ENCODE assay signal across 16 mouse cellular contexts in genomic region chr14:120256146-120256545, GRCm38 (mm10). TPM values are rescaled to one million over a fixed set of nuclear protein-coding genes. Genes with fewer than 3 reads are reported as not detected.
DNase-seq lines count a peak whose midpoint lies in the region; ATAC-seq and TF ChIP-seq lines count a peak whose summit lies in the region.
"Had no signal": no experiment of that assay in that cellular context is flagged by ENCODE, and none has a peak within 500 bp of the region (broad histone marks: within the 10 kb centered on the region; RNA-seq: fewer than 3 reads in every experiment).

No protein-coding gene starts in this region.

- WGBS in intestine, embryonic 14.5 days = 65% methylated on average over 2 of the region's 2 CpGs
- WGBS in intestine, embryonic 15.5 days = 65% methylated on average over 2 of the region's 2 CpGs
- 98% methylated on average over 2 of the region's 2 CpGs for WGBS in liver, postnatal 0 days (ENCODE audit: insufficient replicate concordance)

- no peak for TF ChIP-seq EP300 in liver, postnatal 0 days (IDR thresholded peaks at IDR 0.05; ENCODE audit: low read depth)

- TF ChIP-seq POLR2A in brain, embryonic 14.5 days (IDR thresholded peaks at IDR 0.05; ENCODE audit: borderline replicate concordance, extremely low read depth, insufficient read depth, insufficient read length, poor library complexity, severe bottlenecking) = no peak

- H3K36me3 ChIP-seq in intestine, embryonic 14.5 days (ENCODE audit: control insufficient read depth, insufficient read depth, low read length) = no peaks in the 10 kb centered on the region
- no peaks in the 10 kb centered on the region for H3K36me3 ChIP-seq in intestine, embryonic 15.5 days
- H3K36me3 ChIP-seq in liver, postnatal 0 days (replicated peaks; ENCODE audit: insufficient read depth, low read length) = no peaks in the 10 kb centered on the region
- no peaks in the 10 kb centered on the region for H3K36me3 ChIP-seq in G1E (replicated peaks)
- H3K36me3 ChIP-seq: embryonic facial prominence, embryonic 15.5 days; forebrain, embryonic 15.5 days; kidney, embryonic 15.5 days; limb, embryonic 10.5 days had no signal

- DNase-seq in intestine, embryonic 14.5 days (ENCODE audit: low spot score) = no peak
- DNase-seq in liver, postnatal 0 days = no peak
- DNase-seq in liver = no peak
- DNase-seq in G1E (ENCODE audit: low spot score) = no peak
- DNase-seq in brain, embryonic 14.5 days (ENCODE audit: low read depth) = no peak
- no peak for DNase-seq in gastrocnemius, postnatal 10 days
- no peak for DNase-seq in retina, postnatal 1 day
- DNase-seq: adrenal gland, postnatal 25 days; lung, adult 2 months had no signal

- no peak overlapping the region for H3K4me2 ChIP-seq in intestine, embryonic 14.5 days (ENCODE audit: low read length)
- H3K4me2 ChIP-seq in intestine, embryonic 15.5 days (replicated peaks) = no peak overlapping the region
- H3K4me2 ChIP-seq in liver, postnatal 0 days (ENCODE audit: low read depth, low read length) = no peak overlapping the region
- H3K4me2 ChIP-seq: embryonic facial prominence, embryonic 15.5 days; forebrain, embryonic 15.5 days; kidney, embryonic 15.5 days had no signal

- peak; percentile 33 for TF ChIP-seq CTCF in liver, postnatal 0 days (IDR thresholded peaks at IDR 0.05; ENCODE audit: low read depth)
- TF ChIP-seq CTCF in G1E (IDR thresholded peaks at IDR 0.05; ENCODE audit: low read depth, low read length) = 0 out of 2 replicates have a peak, but pooled peaks have one; percentile 15
- peak; percentile 11; the same call in 1 of the 2 replicates for TF ChIP-seq CTCF in brain, embryonic 14.5 days (IDR thresholded peaks at IDR 0.05; ENCODE audit: borderline replicate concordance, extremely low read depth, insufficient read depth, insufficient read length)

- ATAC-seq in intestine, embryonic 14.5 days (replicated peaks; ENCODE audit: low FRiP score, low TSS enrichment, low read depth) = no peak
- no peak for ATAC-seq in intestine, embryonic 15.5 days
- no peak for ATAC-seq in liver, postnatal 0 days
- ATAC-seq in G1E (ENCODE audit: extremely low read depth, insufficient number of reproducible peaks, low FRiP score, poor library complexity, severe bottlenecking) = no peak
- ATAC-seq: forebrain, embryonic 15.5 days had no signal

- no peak overlapping the region for H3K9ac ChIP-seq in intestine, embryonic 14.5 days (ENCODE audit: low read length)
- H3K9ac ChIP-seq in intestine, embryonic 15.5 days = no peak overlapping the region
- H3K9ac ChIP-seq in liver, postnatal 0 days (replicated peaks) = no peak overlapping the region
- H3K9ac ChIP-seq: embryonic facial prominence, embryonic 15.5 days; forebrain, embryonic 15.5 days; kidney, embryonic 15.5 days had no signal

- H3K4me3 ChIP-seq in intestine, embryonic 14.5 days (ENCODE audit: low read depth, low read length) = no peak overlapping the region
- no peak overlapping the region for H3K4me3 ChIP-seq in intestine, embryonic 15.5 days (replicated peaks)
- no peak overlapping the region for H3K4me3 ChIP-seq in liver, postnatal 0 days (ENCODE audit: low read depth, low read length)
- H3K4me3 ChIP-seq in G1E (ENCODE audit: low read depth, low read length) = no peak overlapping the region
- H3K4me3 ChIP-seq: embryonic facial prominence, embryonic 15.5 days; forebrain, embryonic 15.5 days; kidney, embryonic 15.5 days; limb, embryonic 10.5 days; myocyte had no signal

- no peaks in the 10 kb centered on the region for H3K27me3 ChIP-seq in intestine, embryonic 14.5 days (replicated peaks; ENCODE audit: control insufficient read depth, insufficient read depth, low read length)
- no peaks in the 10 kb centered on the region for H3K27me3 ChIP-seq in intestine, embryonic 15.5 days (replicated peaks)
- no peaks in the 10 kb centered on the region for H3K27me3 ChIP-seq in liver, postnatal 0 days (ENCODE audit: insufficient read depth, low read length)
- no peaks in the 10 kb centered on the region for H3K27me3 ChIP-seq in G1E (ENCODE audit: insufficient read depth, low read length)
- H3K27me3 ChIP-seq: embryonic facial prominence, embryonic 15.5 days; forebrain, embryonic 15.5 days; kidney, embryonic 15.5 days; megakaryocyte, embryonic 14.5 days had no signal

- no peaks in the 10 kb centered on the region for H3K9me3 ChIP-seq in intestine, embryonic 14.5 days (ENCODE audit: control insufficient read depth, low read length)
- no peaks in the 10 kb centered on the region for H3K9me3 ChIP-seq in intestine, embryonic 15.5 days
- no peaks in the 10 kb centered on the region for H3K9me3 ChIP-seq in liver, postnatal 0 days (ENCODE audit: low read length)
- peaks cover 6% of the 10 kb centered on the region; the same call in 1 of the 2 replicates for H3K9me3 ChIP-seq in G1E (replicated peaks)
- H3K9me3 ChIP-seq: embryonic facial prominence, embryonic 15.5 days; forebrain, embryonic 15.5 days; kidney, embryonic 15.5 days; limb, embryonic 10.5 days had no signal

- peaks cover 12% of the 10 kb centered on the region for H3K4me1 ChIP-seq in intestine, embryonic 14.5 days (replicated peaks; ENCODE audit: control insufficient read depth, insufficient read depth, low read length)
- peaks cover 12% of the 10 kb centered on the region; the same call in 1 of the 2 replicates for H3K4me1 ChIP-seq in intestine, embryonic 15.5 days (replicated peaks)
- H3K4me1 ChIP-seq in liver, postnatal 0 days (ENCODE audit: insufficient read depth) = peaks cover 3% of the 10 kb centered on the region; the same call in 1 of the 2 replicates
- no peaks in the 10 kb centered on the region for H3K4me1 ChIP-seq in G1E (ENCODE audit: insufficient read depth, low read depth, low read length)
- H3K4me1 ChIP-seq: embryonic facial prominence, embryonic 15.5 days; forebrain, embryonic 15.5 days; limb, embryonic 10.5 days had no signal

- H3K27ac ChIP-seq in intestine, embryonic 14.5 days (ENCODE audit: low read depth) = peak overlapping the region; percentile 36; the same call in 1 of the 2 replicates
- no peak overlapping the region for H3K27ac ChIP-seq in intestine, embryonic 15.5 days
- no peak overlapping the region for H3K27ac ChIP-seq in liver, postnatal 0 days (ENCODE audit: low read depth)
- H3K27ac ChIP-seq: embryonic facial prominence, embryonic 15.5 days; forebrain, embryonic 15.5 days; kidney, embryonic 15.5 days; limb, embryonic 10.5 days had no signal

RNA-seq across cellular contexts. Expression of gene Mbnl2, which starts 19.3 kb away (rescaled TPM):
- 111 and 118 TPM in 2 replicates for polyA plus RNA-seq in intestine, embryonic 14.5 days (2014; fragmentation: Nextera tagmentation; extraction: Ambion mirVana)
- 105 and 111 TPM in 2 replicates for polyA plus RNA-seq in intestine, embryonic 15.5 days (2015; fragmentation: Nextera tagmentation; extraction: Ambion mirVana)
- 16.0 and 16.9 TPM in 2 replicates for polyA plus RNA-seq in liver, postnatal 0 days (2015; fragmentation: Nextera tagmentation; extraction: Ambion mirVana)
- 140 and 158 TPM in 2 replicates for total RNA-seq in G1E (2014; fragmentation: Nextera tagmentation)
- total RNA-seq in G1E (2017) = 67.0 and 70.1 TPM in 2 replicates
- 24.4 TPM in 2 replicates for polyA plus RNA-seq in G1E (2012)
- 16.9 and 20.2 TPM in 2 replicates for polyA plus RNA-seq in brain, embryonic 14.5 days (2012; rRNA removed)
- total RNA-seq in gastrocnemius, postnatal 10 days (2021) = 100 to 1,000 TPM; 213 to 224 TPM
